Mouse (Mus musculus) kidney, embryonic 16.5 days (tissue): Measurements from ENCODE around the gene Foxq1. TPM values are rescaled to one million over a fixed set of nuclear protein-coding genes. Genes with fewer than 3 reads are reported as not detected.

Experiments used
- ATAC-seq: fragments of 200-750 bp; cut with Nextera tagmentation; 2 replicates; pipeline ENCODE4 v1.8.0; 2017; ENCODE audit warnings: moderate TSS enrichment; ENCODE audit not compliant: low FRiP score, low TSS enrichment
- H3K27ac ChIP-seq: fragments of 300-500 bp; sonication (generic); 2 replicates; pipeline ENCODE4 v1.5.1; 2014; ENCODE audit warnings: low read length
- H3K27me3 ChIP-seq: fragments of 300-500 bp; sonication (generic); 2 replicates; pipeline ENCODE4 v1.6.1; 2014; ENCODE audit warnings: low read length, control low read depth, mixed read lengths; ENCODE audit not compliant: insufficient read depth
- H3K36me3 ChIP-seq: fragments of 300-500 bp; sonication (generic); 2 replicates; pipeline ENCODE4 v1.6.1; 2014; ENCODE audit warnings: low read length, control low read depth, mixed read lengths; ENCODE audit not compliant: insufficient read depth
- H3K4me1 ChIP-seq: fragments of 300-500 bp; sonication (generic); 2 replicates; pipeline ENCODE4 v1.6.1; 2014; ENCODE audit warnings: low read length, control low read depth, mixed read lengths; ENCODE audit not compliant: insufficient read depth
- H3K4me2 ChIP-seq: fragments of 300-500 bp; sonication (generic); replicated peaks from 2 replicates; pipeline ENCODE4 v1.6.1; 2014; ENCODE audit warnings: low read depth, low read length
- H3K4me3 ChIP-seq: fragments of 300-500 bp; sonication (generic); 2 replicates; pipeline ENCODE4 v1.5.1; 2014; ENCODE audit warnings: mild to moderate bottlenecking, low read length
- H3K9ac ChIP-seq: fragments of 300-500 bp; sonication (generic); replicated peaks from 2 replicates; pipeline ENCODE4 v1.6.1; 2014; ENCODE audit warnings: low read length
- H3K9me3 ChIP-seq: fragments of 300-500 bp; sonication (generic); 2 replicates; pipeline ENCODE4 v1.6.1; 2016; ENCODE audit warnings: low read length, control low read depth
- WGBS: fragments of 180-500 bp; shearing (Covaris S2); extraction: QIAGEN DNeasy Blood & Tissue Kit; methylation state at CpG from one replicate; pipeline ENCODE4 v1.1.7; 2014; 5-methylcytosine and 5-hydroxymethylcytosine counted together
- polyA plus RNA-seq: library from polyadenylated mRNA; unstranded; fragments of >200 nt; fragmentation: Nextera tagmentation; extraction: Ambion mirVana; gene quantifications from 2 replicates; pipeline ENCODE4 v1.2.1, GENCODE M21; 2015

The Foxq1 gene
- polyA plus RNA-seq, 1 experiment from 2014 or later, result 3.6 TPM

GRCm38 (mm10) chr13:31603964-31604363, 48.0 kb downstream of the Foxq1 start:
- Histone ChIP-seq H3K27ac (no peak overlapping the region), H3K27me3 (peaks cover 8% of the 10 kb centered on the region), H3K9me3 (no peaks in the 10 kb centered on the region), H3K4me1 (no peaks in the 10 kb centered on the region), H3K4me3 (no peak overlapping the region), H3K9ac (no peak overlapping the region), H3K36me3 (no peaks in the 10 kb centered on the region), H3K4me2 (no peak overlapping the region)
- WGBS, result 70% methylated on average over 6 of the region's 6 CpGs
- ATAC-seq, result no peak

Other genes with a start within 250 kb of the Foxq1 start
- not detected in 2 replicates for gene A530084C06Rik, start 3.2 kb downstream of the Foxq1 start, polyA plus RNA-seq
- 0.61 TPM in 1 of 2 replicates, not detected in the other for gene Foxf2, start 69.7 kb downstream of the Foxq1 start, polyA plus RNA-seq